Mouse (Mus musculus): ENCODE measurements around the gene Slc17a2. TPM values are rescaled to one million over a fixed set of nuclear protein-coding genes. Genes with fewer than 3 reads are reported as not detected.

Gene Slc17a2
- 37.0 and 39.8 TPM in 2 replicates for polyA plus RNA-seq (2015; fragmentation: Nextera tagmentation; extraction: Ambion mirVana)

GRCm38 (mm10) chr13:23806422-23807052, at the start of gene Slc17a2:
Gene Slc17a2 (plus strand): TSS chr13:23806993.
- TF ChIP-seq CTCF (IDR thresholded peaks at IDR 0.05; ENCODE audit: low read depth) (no peak), EP300 (IDR thresholded peaks at IDR 0.05; ENCODE audit: low read depth) (no peak)
- peak within 1 kb of the TSS; percentile 61 for H3K4me2 ChIP-seq (ENCODE audit: low read depth, low read length)
- no peaks in the 10 kb centered on the region for H3K27me3 ChIP-seq (ENCODE audit: insufficient read depth, low read length)
- H3K36me3 ChIP-seq (replicated peaks; ENCODE audit: insufficient read depth, low read length): no peaks in the 10 kb centered on the region
- H3K9ac ChIP-seq (replicated peaks): peak within 1 kb of the TSS; percentile 47
- H3K4me3 ChIP-seq (ENCODE audit: low read depth, low read length): peak within 1 kb of the TSS; percentile 42
- 57% methylated on average over 15 of the region's 15 CpGs for WGBS (ENCODE audit: insufficient replicate concordance)
- peak; percentile 86 for ATAC-seq
- no peaks in the 10 kb centered on the region for H3K9me3 ChIP-seq (ENCODE audit: low read length)
- peak; percentile 57 for DNase-seq
- peak within 1 kb of the TSS; percentile 88 for H3K27ac ChIP-seq (ENCODE audit: low read depth)
- H3K4me1 ChIP-seq (ENCODE audit: insufficient read depth): peaks cover 3% of the 10 kb centered on the region

- WGBS (ENCODE audit: insufficient replicate concordance): 1% methylated on average over 12 of the region's 23 CpGs
- H3K9me3 ChIP-seq (ENCODE audit: low read length): no peaks in the 10 kb centered on the region
- no peak; the same call in 1 of the 2 replicates for TF ChIP-seq EP300 (IDR thresholded peaks at IDR 0.05; ENCODE audit: low read depth)
- no peak for TF ChIP-seq CTCF (IDR thresholded peaks at IDR 0.05; ENCODE audit: low read depth)
- peak overlapping the region; percentile 56 for H3K9ac ChIP-seq (replicated peaks)
- no peak for ATAC-seq
- peak overlapping the region; percentile 39 for H3K4me3 ChIP-seq (ENCODE audit: low read depth, low read length)
- no peaks in the 10 kb centered on the region for H3K27me3 ChIP-seq (ENCODE audit: insufficient read depth, low read length)
- peak; percentile 67 for DNase-seq
- H3K27ac ChIP-seq (ENCODE audit: low read depth): peak overlapping the region; percentile 92
- H3K4me1 ChIP-seq (ENCODE audit: insufficient read depth): peaks cover 11% of the 10 kb centered on the region
- peak overlapping the region; percentile 75 for H3K4me2 ChIP-seq (ENCODE audit: low read depth, low read length)
- no peaks in the 10 kb centered on the region for H3K36me3 ChIP-seq (replicated peaks; ENCODE audit: insufficient read depth, low read length)
Observed at GRCm38 (mm10) chr13:23757211-23757773, 49.5 kb upstream of the Slc17a2 start.

GRCm38 (mm10) chr13:23757921-23758320, 48.9 kb upstream of the Slc17a2 start:
- Histone ChIP-seq H3K4me3 (ENCODE audit: low read depth, low read length) (no peak overlapping the region), H3K27me3 (ENCODE audit: insufficient read depth, low read length) (no peaks in the 10 kb centered on the region), H3K36me3 (replicated peaks; ENCODE audit: insufficient read depth, low read length) (no peaks in the 10 kb centered on the region), H3K9me3 (ENCODE audit: low read length) (no peaks in the 10 kb centered on the region), H3K9ac (replicated peaks) (no peak overlapping the region), H3K4me2 (ENCODE audit: low read depth, low read length) (peak overlapping the region; percentile 75), H3K4me1 (ENCODE audit: insufficient read depth) (peaks cover 14% of the 10 kb centered on the region), H3K27ac (ENCODE audit: low read depth) (peak overlapping the region; percentile 92)
- TF ChIP-seq CTCF (IDR thresholded peaks at IDR 0.05; ENCODE audit: low read depth) (no peak), EP300 (IDR thresholded peaks at IDR 0.05; ENCODE audit: low read depth) (no peak)
- WGBS (ENCODE audit: insufficient replicate concordance): 47% methylated on average over 3 of the region's 3 CpGs
- DNase-seq (no peak), ATAC-seq (no peak)

GRCm38 (mm10) chr13:23759251-23759771, 47.5 kb upstream of the Slc17a2 start:
- H3K4me3 ChIP-seq (ENCODE audit: low read depth, low read length): no peak overlapping the region
- H3K9ac ChIP-seq (replicated peaks): peak overlapping the region; percentile 66; the same call in 1 of the 2 replicates
- no peaks in the 10 kb centered on the region for H3K9me3 ChIP-seq (ENCODE audit: low read length)
- 91% methylated on average over 3 of the region's 3 CpGs for WGBS (ENCODE audit: insufficient replicate concordance)
- no peak for TF ChIP-seq CTCF (IDR thresholded peaks at IDR 0.05; ENCODE audit: low read depth)
- no peak for TF ChIP-seq EP300 (IDR thresholded peaks at IDR 0.05; ENCODE audit: low read depth)
- H3K27me3 ChIP-seq (ENCODE audit: insufficient read depth, low read length): no peaks in the 10 kb centered on the region
- H3K4me1 ChIP-seq (ENCODE audit: insufficient read depth): peaks cover 21% of the 10 kb centered on the region
- no peak for ATAC-seq
- peak overlapping the region; percentile 97 for H3K27ac ChIP-seq (ENCODE audit: low read depth)
- no peaks in the 10 kb centered on the region for H3K36me3 ChIP-seq (replicated peaks; ENCODE audit: insufficient read depth, low read length)
- peak overlapping the region; percentile 84; the same call in 1 of the 2 replicates for H3K4me2 ChIP-seq (ENCODE audit: low read depth, low read length)
- no peak for DNase-seq

- H3K4me2 ChIP-seq (ENCODE audit: low read depth, low read length): peak overlapping the region; percentile 84
- ATAC-seq (no peak), DNase-seq (peak; percentile 48)
- no peaks in the 10 kb centered on the region for H3K9me3 ChIP-seq (ENCODE audit: low read length)
- peaks cover 22% of the 10 kb centered on the region for H3K4me1 ChIP-seq (ENCODE audit: insufficient read depth)
- no peak for TF ChIP-seq CTCF (IDR thresholded peaks at IDR 0.05; ENCODE audit: low read depth)
- no peak for TF ChIP-seq EP300 (IDR thresholded peaks at IDR 0.05; ENCODE audit: low read depth)
- peak overlapping the region; percentile 97 for H3K27ac ChIP-seq (ENCODE audit: low read depth)
- H3K4me3 ChIP-seq (ENCODE audit: low read depth, low read length): no peak overlapping the region; the same call in 1 of the 2 replicates
- H3K36me3 ChIP-seq (replicated peaks; ENCODE audit: insufficient read depth, low read length): no peaks in the 10 kb centered on the region
- H3K9ac ChIP-seq (replicated peaks): peak overlapping the region; percentile 66
- WGBS (ENCODE audit: insufficient replicate concordance): 58% methylated on average over 1 of the region's 1 CpGs
- no peaks in the 10 kb centered on the region for H3K27me3 ChIP-seq (ENCODE audit: insufficient read depth, low read length)
Observed at GRCm38 (mm10) chr13:23759916-23760239, 46.9 kb upstream of the Slc17a2 start.

- H3K9me3 ChIP-seq (ENCODE audit: low read length): no peaks in the 10 kb centered on the region
- H3K27me3 ChIP-seq (ENCODE audit: insufficient read depth, low read length): no peaks in the 10 kb centered on the region
- peak overlapping the region; percentile 97 for H3K27ac ChIP-seq (ENCODE audit: low read depth)
- TF ChIP-seq EP300 (IDR thresholded peaks at IDR 0.05; ENCODE audit: low read depth): no peak
- TF ChIP-seq CTCF (IDR thresholded peaks at IDR 0.05; ENCODE audit: low read depth): peak; percentile 41
- peak overlapping the region; percentile 84 for H3K4me2 ChIP-seq (ENCODE audit: low read depth, low read length)
- WGBS (ENCODE audit: insufficient replicate concordance): 2% methylated on average over 17 of the region's 27 CpGs
- peak overlapping the region; percentile 59 for H3K4me3 ChIP-seq (ENCODE audit: low read depth, low read length)
- peak; percentile 21 for DNase-seq
- ATAC-seq: no peak
- no peaks in the 10 kb centered on the region for H3K36me3 ChIP-seq (replicated peaks; ENCODE audit: insufficient read depth, low read length)
- peak overlapping the region; percentile 66 for H3K9ac ChIP-seq (replicated peaks)
- peaks cover 24% of the 10 kb centered on the region for H3K4me1 ChIP-seq (ENCODE audit: insufficient read depth)
Observed at GRCm38 (mm10) chr13:23760240-23760971, 46.4 kb upstream of the Slc17a2 start.
